Comparison of ENCODE assay signal across 8 mouse cellular contexts in the genomic region with DNA sequence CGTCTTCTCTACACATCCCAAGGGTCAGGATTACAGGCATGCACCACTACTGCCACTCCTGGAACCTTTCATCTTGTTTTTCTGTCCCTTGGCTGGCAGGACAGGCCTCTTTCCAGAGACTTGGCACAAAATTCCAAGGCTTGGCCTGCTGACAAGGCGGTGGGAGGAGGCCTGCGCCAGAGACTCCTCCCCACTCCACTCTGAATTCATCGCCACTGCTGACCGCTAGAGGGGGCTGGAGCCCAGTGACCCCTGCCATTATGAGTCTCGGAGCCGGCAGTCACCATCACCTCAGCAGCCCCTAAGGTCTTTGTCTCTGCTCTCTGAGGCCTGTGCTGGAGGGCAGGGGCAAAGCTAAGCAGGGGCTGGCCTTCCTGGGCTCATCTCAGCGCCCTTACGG. TPM values are rescaled to one million over a fixed set of nuclear protein-coding genes. Genes with fewer than 3 reads are reported as not detected.
A peak's percentile ranks its signal among the peaks of the same experiment; 100 is the strongest.
DNase-seq lines count a peak whose midpoint lies in the region; ATAC-seq and TF ChIP-seq lines count a peak whose summit lies in the region.

No protein-coding gene starts in this region.

- peaks cover 43% of the 10 kb centered on the region for H3K4me1 ChIP-seq in forebrain, embryonic 10.5 days
- H3K4me1 ChIP-seq in heart, embryonic 14.5 days (ENCODE audit: control insufficient read depth in 2 of 2, insufficient read depth in 2 of 2, low read length in 2 of 2): peaks cover 29 to 30% of the 10 kb centered on the region in 2 experiments
- H3K4me1 ChIP-seq in liver, embryonic 12.5 days: peaks cover 78% of the 10 kb centered on the region
- peaks cover 7% of the 10 kb centered on the region; the same call in 1 of the 2 replicates for H3K4me1 ChIP-seq in neural tube, embryonic 11.5 days (ENCODE audit: control insufficient read depth, insufficient read depth, low read length)
- peaks cover 8% of the 10 kb centered on the region; the same call in 1 of the 2 replicates for H3K4me1 ChIP-seq in stomach, postnatal 0 days (replicated peaks; ENCODE audit: control insufficient read depth, insufficient read depth)

- no peaks in the 10 kb centered on the region for H3K27me3 ChIP-seq in forebrain, embryonic 10.5 days (ENCODE audit: poor library complexity, severe bottlenecking)
- H3K27me3 ChIP-seq in heart, embryonic 14.5 days (ENCODE audit: control insufficient read depth, insufficient read depth, low read length): no peaks in the 10 kb centered on the region
- no peaks in the 10 kb centered on the region for H3K27me3 ChIP-seq in liver, embryonic 12.5 days (replicated peaks)
- H3K27me3 ChIP-seq in neural tube, embryonic 11.5 days (ENCODE audit: control insufficient read depth, insufficient read depth, low read length): no peaks in the 10 kb centered on the region
- H3K27me3 ChIP-seq in stomach, postnatal 0 days (ENCODE audit: control insufficient read depth, insufficient read depth, low read length): no peaks in the 10 kb centered on the region

- 0 out of 2 replicates have a peak overlapping the region, but pooled peaks have one; percentile 2 for H3K4me3 ChIP-seq in forebrain, embryonic 10.5 days
- no peak overlapping the region for H3K4me3 ChIP-seq in heart, embryonic 14.5 days (ENCODE audit: control insufficient read depth in 1 of 2, insufficient read depth in 1 of 2, low read depth in 1 of 2, low read length in 2 of 2)
- no peak overlapping the region for H3K4me3 ChIP-seq in liver, embryonic 12.5 days
- no peak overlapping the region for H3K4me3 ChIP-seq in neural tube, embryonic 11.5 days (ENCODE audit: low read depth, low read length)
- H3K4me3 ChIP-seq in stomach, postnatal 0 days (ENCODE audit: low read depth, low read length): no peak overlapping the region

- H3K4me2 ChIP-seq in heart, embryonic 14.5 days (ENCODE audit: low read length): no peak overlapping the region
- H3K4me2 ChIP-seq in liver, embryonic 12.5 days: peak overlapping the region; percentile 54
- no peak overlapping the region for H3K4me2 ChIP-seq in neural tube, embryonic 11.5 days (ENCODE audit: low read depth)
- H3K4me2 ChIP-seq in stomach, postnatal 0 days (replicated peaks; ENCODE audit: low read depth): no peak overlapping the region

- DNase-seq in CD4-positive, CD25-positive, alpha-beta regulatory T cell, adult 2 months (ENCODE audit: low read depth, low spot score): peak; percentile 86
- DNase-seq in c-Kit-negative CD71-positive TER-119-positive erythroid progenitor cells, embryonic 14.5 days (ENCODE audit: low read depth, low spot score): peak; percentile 70
- DNase-seq in forebrain, embryonic 10.5 days (ENCODE audit: extremely low spot score, low spot score): peak; percentile 86
- DNase-seq in kidney, postnatal 10 days: peak; percentile 93
- DNase-seq in neural tube, embryonic 11.5 days (ENCODE audit: low spot score): peak; percentile 87
- peak; percentile 92 for DNase-seq in stomach, postnatal 0 days (ENCODE audit: low spot score)

- H3K9ac ChIP-seq in heart, embryonic 14.5 days (ENCODE audit: low read length): no peak overlapping the region; the same call in 1 of the 2 replicates
- peak overlapping the region; percentile 36 for H3K9ac ChIP-seq in liver, embryonic 12.5 days
- H3K9ac ChIP-seq in neural tube, embryonic 11.5 days (ENCODE audit: low read length): peak overlapping the region; percentile 14
- H3K9ac ChIP-seq in stomach, postnatal 0 days (ENCODE audit: low read length): no peak overlapping the region

- no peaks in the 10 kb centered on the region for H3K36me3 ChIP-seq in forebrain, embryonic 10.5 days (replicated peaks)
- no peaks in the 10 kb centered on the region for H3K36me3 ChIP-seq in heart, embryonic 14.5 days (ENCODE audit: control insufficient read depth, insufficient read depth, low read length)
- H3K36me3 ChIP-seq in liver, embryonic 12.5 days: no peaks in the 10 kb centered on the region
- no peaks in the 10 kb centered on the region for H3K36me3 ChIP-seq in neural tube, embryonic 11.5 days (ENCODE audit: control insufficient read depth, insufficient read depth, low read length)
- no peaks in the 10 kb centered on the region for H3K36me3 ChIP-seq in stomach, postnatal 0 days (ENCODE audit: control insufficient read depth, insufficient read depth, low read length)

- TF ChIP-seq EP300 in stomach, postnatal 0 days (optimal IDR thresholded peaks at IDR 0.05): no peak

- TF ChIP-seq CTCF in stomach, postnatal 0 days (IDR thresholded peaks at IDR 0.05; ENCODE audit: low read depth): peak; percentile 96

- H3K27ac ChIP-seq in forebrain, embryonic 10.5 days: peak overlapping the region; percentile 87
- H3K27ac ChIP-seq in heart, embryonic 14.5 days (replicated peaks in 1 of 2; ENCODE audit: control insufficient read depth in 1 of 2, insufficient read depth in 1 of 2, low read depth in 2 of 2, low read length in 2 of 2): peak overlapping the region; percentile 26 to 30; a peak in 2 of 4 replicates
- peak overlapping the region; percentile 86 for H3K27ac ChIP-seq in liver, embryonic 12.5 days
- H3K27ac ChIP-seq in neural tube, embryonic 11.5 days (ENCODE audit: low read depth, low read length): no peak overlapping the region
- H3K27ac ChIP-seq in stomach, postnatal 0 days (replicated peaks): no peak overlapping the region; the same call in 1 of the 2 replicates

- WGBS in forebrain, embryonic 10.5 days: 7% methylated on average over 9 of the region's 9 CpGs
- 13% methylated on average over 9 of the region's 9 CpGs for WGBS in heart, embryonic 14.5 days
- WGBS in liver, embryonic 12.5 days (ENCODE audit: insufficient replicate concordance): 8% methylated on average over 9 of the region's 9 CpGs
- WGBS in neural tube, embryonic 11.5 days: 9% methylated on average over 9 of the region's 9 CpGs
- WGBS in stomach, postnatal 0 days: 15% methylated on average over 9 of the region's 9 CpGs

- H3K9me3 ChIP-seq in forebrain, embryonic 10.5 days: no peaks in the 10 kb centered on the region
- H3K9me3 ChIP-seq in heart, embryonic 14.5 days (ENCODE audit: control insufficient read depth, low read length): no peaks in the 10 kb centered on the region
- no peaks in the 10 kb centered on the region for H3K9me3 ChIP-seq in liver, embryonic 12.5 days (replicated peaks)
- H3K9me3 ChIP-seq in neural tube, embryonic 11.5 days (ENCODE audit: control insufficient read depth, low read length): no peaks in the 10 kb centered on the region
- H3K9me3 ChIP-seq in stomach, postnatal 0 days (ENCODE audit: control insufficient read depth, low read length): no peaks in the 10 kb centered on the region

- peak; percentile 53 for ATAC-seq in heart, embryonic 14.5 days (ENCODE audit: insufficient number of reproducible peaks, insufficient read depth, low FRiP score, low read depth)
- peak; percentile 55 for ATAC-seq in liver, embryonic 12.5 days
- ATAC-seq in neural tube, embryonic 11.5 days (ENCODE audit: insufficient read depth, low FRiP score, low TSS enrichment): peak; percentile 61; the same call in 1 of the 2 replicates
- ATAC-seq in stomach, postnatal 0 days (ENCODE audit: low FRiP score, low TSS enrichment): peak; percentile 76

RNA-seq across cellular contexts. Expression of a gene that starts 23.0 kb away (rescaled TPM):
- polyA plus RNA-seq in forebrain, embryonic 10.5 days (2016; fragmentation: Nextera tagmentation; extraction: Ambion mirVana): 66.2 and 71.8 TPM in 2 replicates
- polyA plus RNA-seq in heart, embryonic 14.5 days (2014; fragmentation: Nextera tagmentation; extraction: Ambion mirVana): 46.9 and 54.2 TPM in 2 replicates
- 44.0 and 45.7 TPM in 2 replicates for polyA plus RNA-seq in liver, embryonic 12.5 days (2016; fragmentation: Nextera tagmentation; extraction: Ambion mirVana)
- polyA plus RNA-seq in neural tube, embryonic 11.5 days (2014; fragmentation: Nextera tagmentation; extraction: Ambion mirVana): 64.6 and 68.9 TPM in 2 replicates
- 68.1 and 70.1 TPM in 2 replicates for polyA plus RNA-seq in stomach, postnatal 0 days (2015; fragmentation: Nextera tagmentation; extraction: Ambion mirVana)

RNA-seq across cellular contexts. Expression of a gene that starts 39.7 kb away (rescaled TPM):
- polyA plus RNA-seq in forebrain, embryonic 10.5 days (2016; fragmentation: Nextera tagmentation; extraction: Ambion mirVana): 24.8 and 26.9 TPM in 2 replicates
- 4.6 and 5.0 TPM in 2 replicates for polyA plus RNA-seq in heart, embryonic 14.5 days (2014; fragmentation: Nextera tagmentation; extraction: Ambion mirVana)
- 16.6 and 17.1 TPM in 2 replicates for polyA plus RNA-seq in liver, embryonic 12.5 days (2016; fragmentation: Nextera tagmentation; extraction: Ambion mirVana)
- polyA plus RNA-seq in neural tube, embryonic 11.5 days (2014; fragmentation: Nextera tagmentation; extraction: Ambion mirVana): 11.0 and 13.3 TPM in 2 replicates
- 2.6 and 3.0 TPM in 2 replicates for polyA plus RNA-seq in stomach, postnatal 0 days (2015; fragmentation: Nextera tagmentation; extraction: Ambion mirVana)

Comparison
In these comparisons a context has a peak if more than half of its experiments do, and no peak if none do; other contexts are left out.
1. H3K27ac ChIP-seq: peak in forebrain, embryonic 10.5 days (single experiment), heart, embryonic 14.5 days (2 of 2) and liver, embryonic 12.5 days (single experiment); none in neural tube, embryonic 11.5 days (single experiment) and stomach, postnatal 0 days (single experiment).
2. H3K9ac ChIP-seq: peak in liver, embryonic 12.5 days (single experiment) and neural tube, embryonic 11.5 days (single experiment); none in heart, embryonic 14.5 days (single experiment) and stomach, postnatal 0 days (single experiment).
3. Peak in every context shown above with its lines, with median percentiles within 50 percentile points of each other: DNase-seq and ATAC-seq.